Mouse (Mus musculus) ES-E14 (cell line): Measurements from ENCODE around the gene Srcap. TPM values are rescaled to one million over a fixed set of nuclear protein-coding genes. Genes with fewer than 3 reads are reported as not detected.
A peak's percentile ranks its signal among the peaks of the same experiment; 100 is the strongest.

ENCODE experiments used
- DNase-seq: peaks from one replicate; pipeline ENCODE4 v3.0.0-alpha.2; 2013; ENCODE audit warnings: low read depth, low spot score
- H3K27ac ChIP-seq: 2 replicates; pipeline ENCODE4 v1.5.1; 2012; ENCODE audit warnings: low read depth, mild to moderate bottlenecking, low read length, moderate library complexity, mixed read lengths; ENCODE audit not compliant: poor library complexity, insufficient read depth, severe bottlenecking
- H3K36me3 ChIP-seq: 2 replicates; pipeline ENCODE4 v1.6.1; 2012; ENCODE audit warnings: mild to moderate bottlenecking, low read length, moderate library complexity, mixed read lengths; ENCODE audit not compliant: control insufficient read depth, poor library complexity, insufficient read depth, severe bottlenecking
- H3K4me1 ChIP-seq, 2 experiments: fragments of 150-350 bp in 1 of 2; sonication (generic) in 1 of 2; 2 replicates each; pipeline ENCODE4 v1.6.1; 2012; ENCODE audit warnings: low read length in 2 of 2, mild to moderate bottlenecking in 1 of 2, mixed read lengths in 1 of 2; ENCODE audit not compliant: control insufficient read depth in 2 of 2, insufficient read depth in 2 of 2, poor library complexity in 1 of 2
- H3K4me3 ChIP-seq, 2 experiments: fragments of 150-350 bp in 1 of 2; sonication (generic) in 1 of 2; 2 replicates each; pipeline ENCODE4 v1.5.1; 2012; ENCODE audit warnings: low read length in 2 of 2, low read depth in 1 of 2, mild to moderate bottlenecking in 1 of 2, mixed read lengths in 1 of 2; ENCODE audit not compliant: insufficient read depth in 1 of 2, poor library complexity in 1 of 2, severe bottlenecking in 1 of 2
- H3K9ac ChIP-seq: 2 replicates; pipeline ENCODE4 v1.6.1; 2012; ENCODE audit warnings: low read depth, mild to moderate bottlenecking, low read length, mixed read lengths; ENCODE audit not compliant: poor library complexity, insufficient read depth, severe bottlenecking
- H3K9me3 ChIP-seq: fragments of 150-350 bp; sonication (generic); 2 replicates; pipeline ENCODE4 v1.6.1; 2012; ENCODE audit warnings: low read depth, mild to moderate bottlenecking, low read length; ENCODE audit not compliant: control insufficient read depth, insufficient read depth
- CHD2 ChIP-seq: IDR thresholded peaks from 2 replicates; pipeline ENCODE4 v1.6.1; 2014; ENCODE audit warnings: mild to moderate bottlenecking, low read depth, low read length, inconsistent platforms
- HCFC1 ChIP-seq: IDR thresholded peaks from 2 replicates; pipeline ENCODE4 v1.6.1; 2012; ENCODE audit warnings: low read length, inconsistent platforms, borderline replicate concordance; ENCODE audit not compliant: insufficient read depth
- MAFK ChIP-seq: IDR thresholded peaks from 2 replicates; pipeline ENCODE4 v1.6.1; 2014; ENCODE audit warnings: mild to moderate bottlenecking, low read depth, low read length, inconsistent platforms; ENCODE audit not compliant: insufficient read depth
- ZC3H11A ChIP-seq: IDR thresholded peaks from 2 replicates; pipeline ENCODE4 v1.6.1; 2012; ENCODE audit warnings: low read depth, mild to moderate bottlenecking, inconsistent platforms, low read length, borderline replicate concordance
- ZNF384 ChIP-seq: IDR thresholded peaks from 2 replicates; pipeline ENCODE4 v1.6.1; 2012; ENCODE audit warnings: low read depth, low read length, inconsistent platforms
- in situ Hi-C, 2 experiments: fragments of 600-800 bp; cut with MboI; formaldehyde crosslinking; loops; one replicate each; pipeline ENCODE4 v1.15.1; 2025; ENCODE audit warnings: low sequenced_read_pairs in 2 of 2, inconsistent platforms in 1 of 2; ENCODE audit not compliant: unreplicated experiment in 2 of 2
- total RNA-seq: library from RNA; depleted of rRNA; stranded (reverse); fragments of 300-350 nt; gene quantifications from 2 replicates; pipeline ENCODE4 v1.2.3, GENCODE M21; 2012

Gene Srcap
- total RNA-seq, 1 experiment, result 50.7 TPM

GRCm38 (mm10) chr7:127470011-127470715 is 41.6 kb upstream of the Srcap start:
- peaks cover 26% of the 10 kb centered on the region for H3K36me3 ChIP-seq
- H3K27ac ChIP-seq, result peak overlapping the region; percentile 96
- H3K9me3 ChIP-seq, result 0 out of 2 replicates have a peak, but pooled peaks cover 7% of the 10 kb centered on the region
- H3K4me3 ChIP-seq, result peak overlapping the region; percentile 90 to 97
- in situ Hi-C loops, result no loop called here
- peak overlapping the region; percentile 91 for H3K9ac ChIP-seq
- TF ChIP-seq ZNF384 (no peak), ZC3H11A (no peak), MAFK (no peak), HCFC1 (no peak), CHD2 (no peak)
- no peak for DNase-seq
- peaks cover 2 to 3% of the 10 kb centered on the region in 2 experiments; a peak in 1 of 4 replicates for H3K4me1 ChIP-seq

- in situ Hi-C loops, result no loop called here
- H3K36me3 ChIP-seq, result peaks cover 34% of the 10 kb centered on the region
Observed at GRCm38 (mm10) chr7:127470743-127471645, 40.8 kb upstream of the Srcap start.

DNA sequence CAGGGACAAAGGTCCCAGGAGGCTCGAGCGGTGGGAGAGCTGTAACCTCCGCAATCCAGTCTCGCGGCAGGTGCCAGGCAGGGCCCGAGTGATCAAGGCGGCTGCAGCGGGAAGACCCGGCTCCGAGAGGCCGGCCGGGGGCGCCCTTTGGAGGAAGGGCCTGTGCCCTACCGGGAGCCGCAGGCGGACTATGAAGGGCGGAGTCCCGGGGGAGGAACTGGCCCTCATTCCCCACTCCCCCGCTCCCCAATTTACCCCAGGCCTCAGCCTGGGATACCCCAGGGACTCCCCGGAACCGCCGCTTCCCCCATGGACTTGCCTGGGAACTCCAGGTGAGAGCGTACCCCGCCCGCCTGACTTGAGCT is 40.2 kb upstream of the Srcap start:
- H3K9ac ChIP-seq, result peak overlapping the region; percentile 91
- 0 out of 2 replicates have a peak, but pooled peaks cover 7% of the 10 kb centered on the region for H3K9me3 ChIP-seq
- in situ Hi-C loops, result no loop called here
- no peak for TF ChIP-seq HCFC1
- no peak for TF ChIP-seq MAFK
- peaks cover 37% of the 10 kb centered on the region for H3K36me3 ChIP-seq
- peak overlapping the region; percentile 96 for H3K27ac ChIP-seq
- DNase-seq, result no peak
- H3K4me3 ChIP-seq, result peak overlapping the region; percentile 90 to 97
- peaks cover 2 to 3% of the 10 kb centered on the region in 2 experiments; a peak in 1 of 4 replicates for H3K4me1 ChIP-seq

More at GRCm38 (mm10) chr7:127470743-127471645, 40.8 kb upstream of the Srcap start:
- Histone ChIP-seq H3K27ac (peak overlapping the region; percentile 96), H3K9me3 (0 out of 2 replicates have a peak, but pooled peaks cover 7% of the 10 kb centered on the region), H3K9ac (peak overlapping the region; percentile 91), H3K4me3 (peak overlapping the region; percentile 90 to 97), H3K4me1 (peaks cover 2 to 3% of the 10 kb centered on the region in 2 experiments; a peak in 1 of 4 replicates)
- TF ChIP-seq ZC3H11A (no peak), MAFK (0 out of 2 replicates have a peak, but pooled peaks have one; percentile 5), HCFC1 (peak; percentile 85), ZNF384 (no peak), CHD2 (peak; percentile 43; the same call in 1 of the 2 replicates)
- peak; percentile 95 for DNase-seq

GRCm38 (mm10) chr7:127472060-127472459 is 39.7 kb upstream of the Srcap start:
- no peak for TF ChIP-seq HCFC1
- TF ChIP-seq CHD2, result no peak
- TF ChIP-seq ZC3H11A, result no peak
- TF ChIP-seq ZNF384, result no peak
- no peak for TF ChIP-seq MAFK
- Histone ChIP-seq H3K9me3 (0 out of 2 replicates have a peak, but pooled peaks cover 7% of the 10 kb centered on the region), H3K9ac (peak overlapping the region; percentile 91), H3K27ac (peak overlapping the region; percentile 96), H3K4me3 (peak overlapping the region; percentile 90 to 97), H3K36me3 (peaks cover 36% of the 10 kb centered on the region), H3K4me1 (peaks cover 2 to 3% of the 10 kb centered on the region in 2 experiments; a peak in 1 of 4 replicates)
- DNase-seq, result no peak
- in situ Hi-C loops, result no loop called here
